In the genomic region with DNA sequence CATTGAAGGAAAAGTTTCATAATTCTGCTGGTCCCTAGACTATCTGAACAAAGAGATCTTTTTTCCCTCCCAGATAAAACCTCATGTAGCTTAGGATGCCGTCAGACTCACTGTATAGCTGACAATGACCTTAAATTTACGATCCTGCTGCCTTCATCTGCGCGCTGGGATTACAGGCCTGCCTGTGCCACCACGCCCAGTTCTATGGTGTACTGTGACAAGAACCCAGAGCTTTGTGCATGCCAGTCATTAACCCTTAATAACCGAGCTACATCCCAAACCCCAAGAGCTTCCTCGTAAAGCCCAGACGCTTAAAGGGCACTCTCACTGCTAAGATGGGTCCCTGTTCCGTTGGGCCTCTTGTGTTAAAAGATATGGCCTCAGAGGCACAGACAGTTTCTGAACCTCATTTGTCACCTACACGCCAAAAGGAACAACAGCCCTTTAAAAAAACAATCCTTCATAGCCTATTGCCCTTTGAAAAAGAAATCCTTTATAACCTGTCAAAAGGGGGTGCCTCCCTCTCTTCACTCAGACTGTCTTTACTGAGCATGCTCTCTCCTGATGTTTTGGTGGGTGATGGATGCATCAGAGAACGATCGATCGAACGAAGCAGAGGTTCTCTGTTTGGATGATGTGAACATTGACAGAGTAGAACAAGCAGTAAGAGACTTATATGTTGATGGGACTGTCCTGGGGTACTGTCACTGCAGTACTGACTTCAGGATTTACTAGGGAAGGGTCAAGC, we compare ENCODE assay signal across 1 mouse cellular context.
TF ChIP-seq lines count a peak whose summit lies in the region.

No protein-coding gene starts in this region.

TF ChIP-seq in CH12.LX, 34 proteins besides CTCF, POLR2A, EP300 and RAD21:
- TF ChIP-seq CHD1 (IDR thresholded peaks at IDR 0.05; ENCODE audit: low read depth, low read length) (no peak), MEF2A (IDR thresholded peaks at IDR 0.05; ENCODE audit: borderline replicate concordance, low read depth, low read length) (no peak), SMC3 (IDR thresholded peaks at IDR 0.05; ENCODE audit: low read depth, low read length) (no peak), TBP (conservative IDR thresholded peaks at IDR 0.05; ENCODE audit: low read depth, low read length) (no peak; the same call in 1 of the 2 replicates), POLR2AphosphoS2 (IDR thresholded peaks at IDR 0.05; ENCODE audit: low read depth, low read length) (no peak), USF1 (IDR thresholded peaks at IDR 0.05; ENCODE audit: low read depth, low read length) (no peak), GABPA (IDR thresholded peaks at IDR 0.05; ENCODE audit: insufficient replicate concordance, low read depth, low read length) (no peak), NELFE (IDR thresholded peaks at IDR 0.05; ENCODE audit: low read depth, low read length) (no peak), USF2 (conservative IDR thresholded peaks at IDR 0.05; ENCODE audit: low read depth, low read length) (no peak), ELF1 (IDR thresholded peaks at IDR 0.05; ENCODE audit: low read depth, low read length) (no peak), CHD2 (IDR thresholded peaks at IDR 0.05; ENCODE audit: low read length) (no peak), PAX5 (IDR thresholded peaks at IDR 0.05; ENCODE audit: low read length) (no peak), MYC (IDR thresholded peaks at IDR 0.05; ENCODE audit: low read depth, low read length) (no peak), ZKSCAN1 (IDR thresholded peaks at IDR 0.05; ENCODE audit: borderline replicate concordance, low read depth, low read length) (no peak), KAT2A (IDR thresholded peaks at IDR 0.05; ENCODE audit: insufficient replicate concordance, low read length) (no peak), ETS1 (conservative IDR thresholded peaks at IDR 0.05; ENCODE audit: low read depth, low read length) (no peak), ZC3H11A (IDR thresholded peaks at IDR 0.05; ENCODE audit: low read depth, low read length) (no peak), JUND (conservative IDR thresholded peaks at IDR 0.05; ENCODE audit: low read depth, low read length) (no peak), E2F4 (IDR thresholded peaks at IDR 0.05; ENCODE audit: insufficient replicate concordance, low read depth, low read length) (no peak), MAX (IDR thresholded peaks at IDR 0.05; ENCODE audit: low read length) (no peak)
